Mouse (Mus musculus) heart, postnatal 0 days (tissue): Measurements from ENCODE around the gene Znrd1.

Source experiments
- CTCF ChIP-seq: IDR thresholded peaks from 2 replicates; pipeline ENCODE4 v1.5.1; 2016; ENCODE audit warnings: antibody characterized with exemption, control low read depth, low read depth
- EP300 ChIP-seq: IDR thresholded peaks from 2 replicates; pipeline ENCODE4 v1.6.1; 2016; ENCODE audit warnings: antibody characterized with exemption, low read depth

DNA sequence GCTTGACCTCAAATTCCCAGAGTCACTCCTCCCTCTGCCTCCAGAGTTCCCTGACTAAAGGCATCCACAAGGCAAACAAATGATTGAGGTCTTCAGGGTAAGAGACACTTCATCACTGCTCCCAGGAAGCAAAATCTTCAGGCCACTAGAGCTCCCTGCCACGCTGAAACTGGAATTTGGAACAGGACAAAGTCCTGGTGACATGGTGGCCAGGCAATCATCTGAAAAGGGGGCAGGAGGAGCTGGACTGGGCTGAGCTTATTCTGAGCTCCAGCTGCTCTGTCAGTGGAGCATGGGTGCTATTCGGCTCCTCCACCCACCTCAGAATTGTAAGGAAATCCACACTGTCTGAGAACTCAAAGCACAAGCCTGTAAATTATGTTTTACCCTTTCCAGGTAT is 46.3 kb downstream of the Znrd1 start:
- TF ChIP-seq EP300 (no peak), CTCF (no peak)
